Mouse (Mus musculus) inflammation-experienced regulatory T-cells (primary cell): ENCODE measurements around the gene 4930432K21Rik. TPM values are rescaled to one million over a fixed set of nuclear protein-coding genes. Genes with fewer than 3 reads are reported as not detected.

Source experiments
- polyA plus RNA-seq, 2 experiments: library from polyadenylated mRNA; unstranded; fragments of 100-300 nt; shearing (Covaris generic); gene quantifications; one replicate each; pipeline ENCODE4 v1.2.1; 2017

The 4930432K21Rik gene
- polyA plus RNA-seq: 1 to 10 TPM; 1.5 to 1.8 TPM

DNA sequence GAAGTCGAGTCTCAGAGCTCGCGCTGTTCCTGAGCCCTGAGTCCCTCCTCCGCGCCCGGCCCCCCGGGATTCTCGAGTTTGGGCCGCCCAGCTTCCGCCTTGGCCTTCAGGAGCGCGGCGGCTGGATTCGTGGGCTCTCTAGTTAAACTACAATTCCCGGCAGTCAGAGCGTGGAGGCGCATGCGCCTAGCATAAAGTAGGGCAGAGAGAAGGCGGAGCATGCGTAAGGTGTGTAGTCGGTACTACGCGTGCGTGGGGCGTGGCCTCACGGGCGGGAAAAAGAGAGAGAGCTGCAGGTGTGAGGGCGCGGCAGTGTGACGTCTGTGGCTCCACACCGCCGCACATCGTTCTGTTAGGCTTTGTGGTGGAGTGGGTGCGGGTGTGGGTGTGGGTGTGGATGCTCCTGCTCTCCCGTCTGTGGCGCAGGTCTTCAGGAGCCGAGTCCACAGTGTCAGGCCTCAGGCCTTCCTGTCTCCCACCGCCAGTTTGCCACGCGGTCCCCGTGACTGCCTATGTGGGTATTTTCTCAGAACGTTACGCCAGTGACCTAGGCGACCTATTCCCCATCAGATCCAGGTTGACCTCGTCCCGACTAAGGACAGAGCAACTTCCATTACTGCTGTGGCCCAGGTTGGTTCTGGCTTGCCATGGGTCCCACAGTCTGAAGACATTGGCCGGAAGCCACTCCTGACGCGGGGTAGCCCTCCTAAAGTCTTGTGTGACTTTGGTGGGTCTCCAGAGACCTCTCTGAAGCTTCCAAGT is at the start of gene 4930432K21Rik, which contains the start of gene Cc2d1a:
Gene 4930432K21Rik (plus strand): TSS at position 257 of the 762 bp plus-strand sequence.
Gene Cc2d1a (minus strand): TSS at position 168 of the 762 bp plus-strand sequence.

DNA sequence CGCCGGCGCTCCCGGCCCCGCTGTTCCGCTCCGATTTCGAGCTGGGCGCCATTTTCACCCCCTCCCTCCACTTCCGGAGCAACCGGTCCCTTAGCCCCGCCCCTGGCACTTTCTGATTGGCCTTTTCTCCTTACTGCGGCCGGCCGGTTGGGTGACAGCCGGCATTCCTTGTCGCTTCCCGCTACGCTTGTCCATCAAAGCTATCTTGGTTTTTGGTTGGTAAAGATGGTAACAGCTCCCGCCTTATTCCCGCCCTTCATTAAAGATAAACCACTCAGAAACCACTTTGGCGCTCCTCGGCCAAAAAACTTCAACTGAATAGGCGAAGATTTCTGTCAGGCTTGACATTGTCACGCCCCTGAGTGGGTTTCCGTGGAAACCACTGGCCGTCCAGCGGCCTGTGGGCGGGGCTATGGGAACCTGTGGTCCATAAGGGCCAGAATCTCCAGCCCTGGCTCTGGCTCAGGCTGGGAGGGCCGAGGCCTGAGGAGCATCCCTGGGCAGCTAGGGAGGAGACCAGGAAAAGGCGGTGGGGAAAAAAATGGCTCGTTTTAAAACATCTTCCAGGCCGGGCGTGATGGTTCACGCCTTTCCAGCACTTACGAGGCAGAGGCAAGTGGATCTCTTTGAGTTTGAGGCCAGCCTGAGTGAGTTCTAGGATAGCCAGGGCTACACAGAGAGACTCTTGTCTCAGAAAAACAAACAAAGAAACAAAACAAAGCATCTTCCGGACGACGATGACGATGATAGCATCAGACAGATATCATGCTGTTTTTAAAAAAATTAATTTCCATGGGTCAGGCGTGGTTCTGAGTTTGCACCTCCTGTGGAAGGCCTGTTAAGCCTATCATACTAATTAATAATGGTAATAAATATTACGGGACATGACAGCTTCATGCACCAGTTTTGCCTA is 42.9 kb upstream of the 4930432K21Rik start, which contains the start of gene Dcaf15:
Gene Dcaf15 (minus strand): TSS at position 72 of the 913 bp plus-strand sequence.

DNA sequence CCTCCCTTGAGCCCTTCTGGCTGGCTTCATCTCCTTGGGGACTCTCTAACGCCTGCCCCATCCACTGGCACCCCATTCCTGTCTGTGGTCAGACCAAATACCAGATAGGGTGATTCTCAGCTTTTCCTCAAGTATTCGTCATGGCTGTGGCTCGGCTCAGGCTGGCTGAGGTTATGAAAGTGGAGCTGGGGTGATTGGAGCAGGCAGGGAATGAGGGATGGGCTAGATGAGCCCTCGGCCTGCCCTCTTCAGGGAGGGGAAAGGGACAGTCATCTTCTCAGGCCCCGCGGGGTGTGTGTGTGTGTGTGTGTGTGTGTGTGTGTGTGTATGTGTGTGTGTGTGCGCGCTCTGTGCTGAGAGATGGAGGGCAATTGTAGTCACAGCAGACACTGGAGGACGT is 22.2 kb upstream of the 4930432K21Rik start, which contains the start of gene Podnl1:
Gene Podnl1 (plus strand): TSS at position 334 of the 400 bp plus-strand sequence.

DNA sequence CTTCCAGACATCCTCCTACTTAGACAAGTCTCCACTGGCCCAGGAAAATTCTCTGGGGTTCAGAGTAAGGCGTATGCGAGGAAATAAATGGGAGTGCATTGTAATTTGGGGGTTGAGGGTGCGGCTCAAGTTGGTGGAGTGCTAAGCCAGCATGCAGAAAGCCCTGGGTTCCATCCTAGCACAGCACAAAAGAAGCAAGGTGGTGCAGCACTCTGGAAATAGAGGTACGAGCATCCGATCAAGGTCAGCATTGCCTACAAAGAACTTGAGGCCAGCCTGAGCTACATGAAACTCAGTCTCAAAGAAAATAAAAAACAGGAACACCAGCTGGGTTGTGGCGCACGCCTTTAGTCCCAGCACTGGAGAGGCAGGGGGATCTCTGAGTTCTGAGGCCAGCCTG is 37.3 kb downstream of the 4930432K21Rik start, which contains the start of gene Nanos3:
Gene Nanos3 (minus strand): TSS at position 101 of the 400 bp plus-strand sequence.

Other genes with a start within 250 kb of the 4930432K21Rik start
- 1 to 10 TPM; 6.8 to 8.2 TPM for gene Adgrl1, start 247.9 kb upstream of the 4930432K21Rik start, polyA plus RNA-seq
- gene Gm10644, start 192.8 kb upstream of the 4930432K21Rik start, polyA plus RNA-seq: under 1 TPM; 0.31 to 0.41 TPM
- gene Asf1b, start 192.5 kb upstream of the 4930432K21Rik start, polyA plus RNA-seq: 10 to 100 TPM; 15.0 to 20.4 TPM
- gene Prkaca, start 175.0 kb upstream of the 4930432K21Rik start, polyA plus RNA-seq: 10 to 100 TPM; 54.4 to 56.5 TPM
- 10 to 100 TPM; 10.8 to 13.7 TPM for gene Samd1, start 150.4 kb upstream of the 4930432K21Rik start, polyA plus RNA-seq
- gene 1700067K01Rik, start 146.5 kb upstream of the 4930432K21Rik start, polyA plus RNA-seq: 1 to 10 TPM in 1 of 2 experiments, under 1 TPM in 1; 0.27 to 1.9 TPM
- 1 to 10 TPM; 2.9 to 7.6 TPM for gene 2210011C24Rik, start 135.9 kb upstream of the 4930432K21Rik start, polyA plus RNA-seq
- gene Palm3, start 126.6 kb upstream of the 4930432K21Rik start, polyA plus RNA-seq: 10 to 100 TPM; 11.3 to 13.7 TPM
- 100 to 1,000 TPM; 365 to 373 TPM for gene Il27ra, start 105.4 kb upstream of the 4930432K21Rik start, polyA plus RNA-seq
- 100 to 1,000 TPM in 1 of 2 experiments, 10 to 100 TPM in 1; 65.5 to 209 TPM for gene Rln3, start 103.0 kb upstream of the 4930432K21Rik start, polyA plus RNA-seq
- 1 to 10 TPM; 2.0 to 3.5 TPM for gene Gm10643, start 82.9 kb upstream of the 4930432K21Rik start, polyA plus RNA-seq
- gene Rfx1, start 81.2 kb upstream of the 4930432K21Rik start, polyA plus RNA-seq: 10 to 100 TPM; 23.1 to 37.3 TPM
- gene Dcaf15, start 43.3 kb upstream of the 4930432K21Rik start, polyA plus RNA-seq: 10 to 100 TPM; 28.6 to 31.3 TPM
- 10 to 100 TPM; 21.0 to 24.1 TPM for gene Podnl1, start 22.0 kb upstream of the 4930432K21Rik start, polyA plus RNA-seq
- gene Cc2d1a, start 89 bp upstream of the 4930432K21Rik start, polyA plus RNA-seq: 10 to 100 TPM; 42.3 to 51.2 TPM
- gene Nanos3, start 37.2 kb downstream of the 4930432K21Rik start, polyA plus RNA-seq: 1 to 10 TPM in 1 of 2 experiments, under 1 TPM in 1; 0.90 to 3.7 TPM
- gene Zswim4, start 89.0 kb downstream of the 4930432K21Rik start, polyA plus RNA-seq: 10 to 100 TPM; 14.8 to 16.2 TPM
- gene D8Ertd738e, start 101.7 kb downstream of the 4930432K21Rik start, polyA plus RNA-seq: 100 to 1,000 TPM; 221 to 259 TPM
- gene Mri1, start 109.3 kb downstream of the 4930432K21Rik start, polyA plus RNA-seq: 100 to 1,000 TPM in 1 of 2 experiments, 10 to 100 TPM in 1; 98.0 to 107 TPM
- gene Ccdc130, start 122.4 kb downstream of the 4930432K21Rik start, polyA plus RNA-seq: 10 to 100 TPM; 39.1 to 48.4 TPM
- 10 to 100 TPM; 10.1 to 12.7 TPM for gene Cacna1a, start 240.4 kb downstream of the 4930432K21Rik start, polyA plus RNA-seq